Mouse (Mus musculus): ENCODE data around the gene Mthfd1l. TPM values are rescaled to one million over a fixed set of nuclear protein-coding genes. Genes with fewer than 3 reads are reported as not detected.

Mthfd1l gene
- polyA plus RNA-seq (2012; rRNA removed): 11.0 and 12.7 TPM in 2 replicates

DNA sequence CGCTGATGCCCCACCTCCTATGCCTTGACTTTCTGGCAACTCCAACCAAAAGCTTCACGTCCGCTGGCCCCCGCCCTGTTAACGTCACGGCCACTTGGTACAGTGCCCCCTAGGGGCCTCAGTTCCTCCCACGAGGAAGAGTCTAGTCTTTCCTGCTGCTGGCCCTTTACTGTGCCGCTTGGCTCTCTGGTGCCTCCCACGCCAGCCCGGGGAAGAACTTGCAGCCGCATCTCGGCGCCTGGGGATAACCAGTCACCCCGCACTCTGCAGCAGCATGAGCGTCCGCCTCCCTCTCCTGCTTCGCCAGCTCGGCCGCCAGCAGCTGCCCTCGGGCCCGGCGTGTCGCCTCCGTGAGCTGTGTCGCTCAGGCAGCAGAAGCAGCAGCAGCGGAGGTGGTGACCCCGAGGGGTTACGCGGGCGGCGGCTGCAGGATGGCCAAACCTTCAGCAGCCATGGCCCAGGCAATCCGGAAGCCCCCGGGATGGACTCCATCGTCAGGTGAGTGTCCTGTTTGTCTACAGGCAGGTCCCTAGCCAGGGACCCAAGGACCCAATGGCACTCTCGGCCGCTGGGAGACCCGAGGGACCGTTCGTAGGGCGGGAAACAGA lies at the start of gene Mthfd1l:
Mthfd1l (plus strand) TSS at position 138 of the 608 bp plus-strand sequence.
- peak; percentile 70 for DNase-seq (ENCODE audit: low spot score)

DNA sequence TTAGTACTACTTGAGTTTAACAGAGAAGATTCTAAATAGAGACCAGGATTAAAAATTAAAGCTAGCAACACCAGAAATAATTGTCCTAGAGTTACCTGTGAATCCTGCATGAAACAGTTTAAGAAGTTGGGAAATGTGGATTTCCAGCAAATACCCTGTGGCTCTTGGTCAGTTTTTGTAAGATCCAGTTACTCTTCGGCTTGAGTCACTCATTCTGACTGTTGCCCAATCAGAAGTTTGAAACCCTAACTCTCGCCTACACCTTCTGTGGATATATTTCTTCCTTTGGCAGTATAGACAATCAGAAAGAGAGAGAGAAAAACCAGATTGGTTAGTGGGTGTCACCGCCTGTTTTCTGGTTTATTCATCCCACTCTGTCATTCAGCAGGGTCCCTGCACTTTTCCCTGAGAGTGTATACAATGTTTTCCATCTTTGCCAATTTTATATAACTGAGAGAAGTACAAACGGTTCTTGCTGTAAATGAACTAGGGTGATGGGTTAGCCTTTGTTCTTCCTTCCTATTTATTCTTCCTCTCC lies 44.8 kb upstream of the Mthfd1l start:
- no peak for DNase-seq (ENCODE audit: low spot score)

DNA sequence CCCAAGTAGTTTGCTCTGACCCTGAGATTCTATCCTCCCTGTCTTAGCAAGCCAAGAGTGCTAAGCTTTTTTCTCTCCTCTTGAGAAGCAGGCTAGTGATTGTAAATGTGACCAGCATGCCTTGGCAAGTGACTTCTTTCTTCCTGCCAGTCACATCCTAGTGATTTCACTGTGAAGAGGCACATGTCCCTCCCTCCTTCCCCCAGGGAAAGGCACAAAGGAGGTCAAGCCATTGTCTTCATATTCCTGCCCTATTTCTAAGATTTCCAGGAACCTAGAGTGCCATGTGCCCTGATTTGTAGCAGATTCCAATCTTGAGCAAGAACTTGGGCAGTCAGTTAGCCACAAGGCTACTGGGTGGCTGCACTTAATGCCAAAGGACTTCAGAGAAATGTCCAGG lies 41.1 kb upstream of the Mthfd1l start:
- no peak for DNase-seq (ENCODE audit: low spot score)

DNA sequence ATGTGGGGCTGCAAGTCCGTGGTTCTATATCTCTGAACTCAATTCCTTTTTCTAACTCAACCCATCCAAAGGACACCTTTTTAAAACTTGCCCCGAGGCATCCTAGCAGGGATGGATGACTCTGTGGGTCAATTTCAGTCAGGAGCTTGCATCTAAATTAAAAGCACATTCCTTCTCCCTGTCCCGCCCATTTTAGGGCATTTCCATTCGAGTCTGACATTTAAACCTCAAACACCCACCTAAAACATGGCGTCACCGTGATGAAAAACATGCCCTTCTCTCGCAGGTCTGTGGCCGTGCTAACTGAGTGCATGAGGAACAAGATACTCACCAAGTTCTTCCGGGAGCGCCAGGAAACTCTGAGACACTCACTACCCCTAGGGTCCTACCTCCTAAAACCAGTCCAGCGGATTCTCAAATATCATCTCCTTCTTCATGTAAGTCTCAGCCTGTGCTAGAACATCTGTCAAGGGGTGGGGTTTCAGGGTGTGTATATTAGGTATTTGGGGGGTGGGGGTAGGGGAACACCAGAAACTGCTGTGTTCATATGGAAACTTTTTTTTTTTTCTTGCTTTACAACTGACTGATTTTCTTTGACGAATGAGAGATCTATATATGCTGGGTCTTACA lies 39.5 kb upstream of the Mthfd1l start:
- no peak for DNase-seq (ENCODE audit: low spot score)

DNA sequence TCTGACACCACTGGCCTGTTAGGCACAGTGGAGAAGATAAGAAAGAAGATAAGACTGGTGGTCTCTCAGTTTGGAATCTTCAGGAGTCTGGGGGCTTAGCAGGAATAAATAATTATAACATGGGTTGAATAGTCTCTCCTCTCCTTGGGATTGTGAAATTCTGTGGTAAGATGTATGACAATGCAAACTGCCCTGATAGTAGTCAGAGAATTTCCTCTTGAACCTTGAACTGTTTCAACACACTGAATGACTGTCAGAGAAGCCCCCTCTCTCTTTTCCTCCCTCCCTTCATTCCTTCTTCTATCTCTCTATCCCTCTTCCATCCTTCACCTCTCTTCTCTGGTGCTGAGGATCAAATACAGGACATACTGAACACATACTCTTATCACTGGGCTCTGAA lies 36.1 kb upstream of the Mthfd1l start:
- DNase-seq (ENCODE audit: low spot score): no peak

DNA sequence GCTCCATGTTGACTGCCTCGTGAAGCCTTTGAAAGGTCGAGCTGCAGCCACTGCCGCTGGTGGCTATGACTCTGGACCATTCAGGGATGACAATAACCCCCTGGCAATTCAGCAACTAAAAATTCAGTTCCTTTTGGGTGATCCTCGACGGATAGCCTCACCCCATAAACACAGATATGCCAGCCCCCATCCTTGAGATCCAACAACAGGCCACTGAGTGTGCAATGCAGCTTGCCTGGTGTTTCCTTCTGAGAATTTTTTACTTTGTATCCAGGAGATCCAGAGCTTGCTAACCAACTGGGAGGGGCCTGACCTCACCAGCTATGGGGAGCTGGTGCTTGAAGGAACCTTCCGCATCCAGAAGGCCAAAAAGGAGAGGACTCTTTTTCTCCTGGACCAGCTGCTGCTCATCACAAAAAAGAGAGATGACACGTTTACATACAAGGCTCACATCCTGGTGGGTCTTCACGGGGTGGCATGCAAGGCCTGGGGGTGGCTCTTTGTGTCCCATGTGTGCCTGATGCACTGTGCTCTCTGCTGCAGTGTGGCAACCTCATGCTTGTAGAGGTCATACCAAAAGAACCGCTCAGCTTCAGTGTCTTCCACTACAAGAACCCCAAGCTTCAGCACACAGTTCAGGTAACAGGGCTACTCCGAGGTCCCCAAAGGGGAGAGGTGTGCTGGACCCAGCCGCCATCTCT lies 32.9 kb upstream of the Mthfd1l start:
- no peak for DNase-seq (ENCODE audit: low spot score)

DNA sequence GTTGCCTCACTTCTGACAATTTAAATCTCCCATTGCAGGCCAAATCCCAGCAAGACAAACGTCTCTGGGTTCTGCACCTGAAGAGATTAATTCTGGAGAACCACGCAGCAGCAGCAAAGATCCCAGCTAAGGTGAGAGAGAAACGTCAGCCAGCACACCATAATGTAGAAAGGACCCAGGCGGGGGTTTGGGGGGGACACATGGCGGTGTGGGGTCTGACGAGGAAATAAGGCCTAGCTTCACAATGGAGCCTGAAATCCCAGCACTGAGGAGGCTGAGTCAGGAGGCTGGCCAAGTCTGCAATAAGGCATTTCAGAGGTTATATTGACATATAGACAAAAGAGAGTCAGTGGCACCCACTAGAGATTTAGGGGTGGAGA lies 32.3 kb upstream of the Mthfd1l start:
- no peak for DNase-seq (ENCODE audit: low spot score)

DNA sequence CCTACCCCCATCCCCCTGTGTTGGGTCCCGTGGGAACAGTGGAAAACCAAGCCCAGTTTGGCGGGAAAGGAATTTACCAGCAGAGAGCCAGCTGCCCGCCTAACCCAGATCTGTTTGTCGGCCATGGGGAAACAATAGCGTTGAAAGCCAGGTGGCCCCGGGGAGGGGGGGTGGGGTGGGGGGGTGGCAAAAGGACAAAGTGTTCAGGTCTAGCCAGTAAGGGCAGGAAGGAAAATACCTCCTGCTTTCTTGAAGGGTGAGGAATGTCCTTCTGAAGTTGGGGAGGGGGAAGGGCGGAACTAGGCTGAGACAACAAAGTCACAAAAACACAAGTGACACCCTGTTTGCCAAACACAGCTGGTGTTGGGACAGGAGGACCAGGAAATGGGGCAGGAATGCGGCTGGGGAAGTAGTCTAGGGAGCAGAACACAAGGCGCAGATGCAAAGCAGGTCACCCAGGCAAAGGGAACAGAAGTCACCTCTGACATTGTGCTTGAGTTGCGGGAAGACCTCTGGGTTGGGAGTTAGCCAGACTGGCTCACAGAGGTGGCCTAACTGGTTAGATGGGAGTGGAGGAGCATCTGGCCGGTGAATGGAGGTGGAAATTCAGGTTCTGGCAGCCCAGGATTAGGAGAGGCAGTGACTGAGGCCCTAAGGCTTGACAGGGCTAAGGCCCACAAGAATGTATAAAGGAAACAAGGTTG lies 31.7 kb upstream of the Mthfd1l start:
- DNase-seq (ENCODE audit: low spot score): peak; percentile 45

DNA sequence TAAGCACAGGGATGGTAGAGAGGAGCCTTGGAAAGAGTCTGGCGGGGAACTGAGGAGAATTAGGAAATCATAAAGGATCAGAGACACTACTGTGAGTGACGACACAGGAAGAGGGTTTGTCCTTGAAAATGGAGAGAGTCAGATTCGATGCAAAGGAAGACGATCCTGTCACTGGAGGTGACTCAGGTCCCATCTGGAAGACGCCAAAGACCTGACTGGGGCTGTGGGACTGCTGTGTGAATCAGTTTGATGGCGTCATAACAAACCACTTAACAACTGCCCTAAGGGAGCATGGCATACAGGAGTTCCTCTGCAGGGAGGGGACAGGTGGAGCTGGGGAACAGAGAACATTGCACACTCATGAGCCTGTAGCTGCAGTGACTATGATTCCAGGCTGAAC lies 30.6 kb upstream of the Mthfd1l start:
- no peak for DNase-seq (ENCODE audit: low spot score)

DNA sequence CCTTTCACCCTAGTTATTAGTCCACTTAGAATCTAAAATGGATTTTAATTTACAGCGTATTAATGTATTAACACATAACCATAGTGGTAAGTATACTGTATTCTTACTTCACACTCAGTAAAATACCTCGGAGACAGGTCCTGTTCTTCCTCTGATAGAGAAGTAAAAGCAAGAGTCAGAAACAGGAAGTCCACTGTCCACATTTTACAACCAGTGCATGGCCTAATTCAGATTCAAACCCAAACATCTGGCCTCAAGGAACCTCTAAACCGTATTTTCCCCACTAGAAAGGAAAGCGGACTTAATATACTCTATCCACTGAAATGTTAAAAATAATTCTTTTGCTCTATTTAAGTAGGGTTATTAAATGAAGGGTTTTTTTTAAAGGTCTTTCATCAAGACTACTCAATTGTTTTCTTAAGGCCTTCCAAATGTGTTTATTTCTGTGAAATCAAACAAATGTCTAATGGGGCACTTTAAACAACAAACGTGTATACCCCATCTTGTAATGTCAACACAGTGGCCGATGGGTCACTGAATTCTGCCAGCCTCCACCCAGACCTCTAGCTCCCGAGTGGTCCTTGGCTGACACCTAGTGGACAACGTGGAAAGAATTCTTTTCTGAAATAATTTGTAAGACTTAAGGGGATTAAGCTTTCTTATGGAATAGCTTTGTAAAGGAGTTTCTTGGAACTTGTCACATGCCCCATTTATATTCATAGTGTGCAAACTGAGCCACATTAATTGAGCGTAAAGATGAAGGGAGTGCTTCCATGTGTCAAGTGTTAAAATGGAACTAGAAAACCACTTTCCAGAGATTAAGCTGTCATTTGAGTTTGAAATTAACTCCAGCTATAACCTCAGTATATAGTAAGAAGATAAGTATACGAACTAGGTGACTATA lies 29.2 kb upstream of the Mthfd1l start:
- DNase-seq (ENCODE audit: low spot score): no peak

DNA sequence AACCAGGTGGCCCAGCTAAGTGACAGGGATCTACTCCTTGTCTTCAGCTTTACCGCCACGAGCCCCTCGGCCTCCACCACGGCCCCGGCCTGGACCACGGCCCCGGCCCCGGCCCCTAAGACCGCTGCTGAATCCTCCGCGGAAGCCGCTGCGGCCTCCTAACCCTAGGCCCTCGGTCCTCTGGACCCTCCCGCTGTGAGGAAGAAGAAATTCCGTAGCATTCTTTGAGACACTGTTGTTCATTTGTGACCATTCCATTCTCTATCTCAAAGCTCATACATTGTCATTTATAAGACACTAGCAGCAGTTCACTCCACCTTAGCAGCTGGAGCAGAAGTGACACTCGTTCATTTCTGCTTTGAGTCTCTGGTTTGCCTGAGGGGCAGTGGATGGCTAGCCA lies 26.0 kb upstream of the Mthfd1l start:
- DNase-seq (ENCODE audit: low spot score): no peak

DNA sequence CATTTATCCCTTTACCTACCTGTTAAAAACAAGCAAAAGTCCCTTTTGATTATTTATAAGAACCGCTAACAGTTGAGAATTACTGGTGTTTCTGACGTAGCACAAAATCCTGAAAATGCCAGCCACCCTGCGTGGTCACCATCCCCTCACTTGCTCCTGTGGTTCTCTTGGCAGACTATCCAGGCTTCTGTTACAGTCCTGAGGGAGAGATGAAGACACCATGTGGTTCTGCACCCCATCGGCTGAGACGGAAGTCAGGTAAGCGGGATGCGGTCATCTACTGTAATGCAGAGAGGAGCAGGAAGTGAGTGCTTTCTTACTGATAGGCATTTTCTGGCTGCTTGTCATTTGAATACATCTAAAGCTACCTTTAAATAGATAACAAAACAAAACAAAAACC lies 25.6 kb upstream of the Mthfd1l start:
- no peak for DNase-seq (ENCODE audit: low spot score)

DNA sequence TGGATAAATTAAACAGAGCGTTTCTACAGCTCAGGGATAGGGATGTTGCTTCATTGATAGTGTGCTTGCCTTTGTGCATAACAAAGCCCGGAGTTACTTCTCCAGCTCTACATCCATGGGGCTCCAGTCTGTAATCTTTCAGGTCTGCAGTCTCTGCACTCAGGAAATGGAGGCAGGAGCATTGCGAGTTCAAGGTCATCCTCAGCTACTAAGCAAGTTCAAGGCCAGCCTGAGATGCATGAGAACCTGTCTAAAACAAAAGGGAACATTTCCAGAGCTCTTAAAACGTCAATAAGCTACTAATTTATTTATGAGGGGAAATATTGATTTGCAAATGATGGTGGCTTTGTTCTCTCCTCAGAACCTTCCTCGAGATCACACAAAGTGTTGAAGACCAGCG lies 23.6 kb upstream of the Mthfd1l start:
- DNase-seq (ENCODE audit: low spot score): no peak

DNA sequence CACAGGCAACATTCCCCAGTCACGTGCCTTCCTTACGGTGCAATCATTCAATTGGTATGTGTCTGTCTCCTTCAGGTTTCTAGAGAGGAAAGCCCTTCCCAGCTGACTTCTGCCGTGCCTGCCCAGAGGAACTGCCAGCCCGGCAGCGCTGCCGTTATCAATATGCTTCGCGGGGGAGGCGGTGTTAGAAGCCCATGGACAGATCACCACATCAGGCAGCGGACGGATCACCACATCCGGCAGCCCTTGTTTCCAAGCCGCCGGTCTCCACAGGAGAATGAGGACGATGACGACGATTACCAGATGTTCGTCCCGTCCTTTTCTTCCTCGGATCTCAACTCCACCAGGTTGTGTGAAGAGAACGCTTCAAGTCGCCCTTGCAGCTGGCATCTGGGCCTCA lies 16.4 kb upstream of the Mthfd1l start:
- DNase-seq (ENCODE audit: low spot score): no peak

DNA sequence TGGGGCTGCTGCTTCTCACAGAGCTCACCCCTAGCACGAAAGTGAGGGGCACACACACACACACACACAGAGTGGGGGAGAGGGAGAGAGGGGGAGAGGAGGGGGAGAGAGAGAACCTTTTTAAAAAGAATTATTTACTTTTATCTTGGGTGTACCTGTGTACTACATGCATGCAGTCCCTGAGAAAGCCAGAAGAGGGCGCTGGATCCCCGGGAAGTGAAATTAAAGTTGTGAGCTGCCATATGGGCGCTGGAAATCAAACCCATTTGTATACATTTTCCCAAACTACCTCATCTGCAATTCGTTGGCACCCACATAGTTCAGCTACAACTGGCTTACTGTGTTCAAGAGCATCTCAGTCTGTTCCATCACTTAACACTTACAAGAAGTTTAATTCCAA lies 14.3 kb upstream of the Mthfd1l start:
- DNase-seq (ENCODE audit: low spot score): no peak

DNA sequence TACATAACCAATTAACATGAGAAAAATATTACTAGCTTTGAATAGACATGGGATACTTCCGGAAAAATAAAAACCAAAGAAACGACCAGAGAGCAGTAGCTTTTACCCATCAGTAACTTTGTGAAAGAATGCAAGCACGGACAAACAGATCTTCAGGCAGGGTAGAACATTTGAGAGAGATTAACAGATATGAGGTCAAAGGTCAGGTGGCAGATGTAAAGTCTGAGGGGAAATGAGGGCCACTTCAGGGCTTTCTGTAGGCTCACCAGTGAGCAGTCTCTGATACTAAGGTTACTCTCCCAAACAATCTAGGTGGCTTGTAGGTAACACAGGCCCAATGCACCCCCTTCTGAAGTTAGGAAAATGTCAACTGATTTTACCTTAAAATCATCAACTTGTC lies 3.9 kb upstream of the Mthfd1l start:
- no peak for DNase-seq (ENCODE audit: low spot score)

DNA sequence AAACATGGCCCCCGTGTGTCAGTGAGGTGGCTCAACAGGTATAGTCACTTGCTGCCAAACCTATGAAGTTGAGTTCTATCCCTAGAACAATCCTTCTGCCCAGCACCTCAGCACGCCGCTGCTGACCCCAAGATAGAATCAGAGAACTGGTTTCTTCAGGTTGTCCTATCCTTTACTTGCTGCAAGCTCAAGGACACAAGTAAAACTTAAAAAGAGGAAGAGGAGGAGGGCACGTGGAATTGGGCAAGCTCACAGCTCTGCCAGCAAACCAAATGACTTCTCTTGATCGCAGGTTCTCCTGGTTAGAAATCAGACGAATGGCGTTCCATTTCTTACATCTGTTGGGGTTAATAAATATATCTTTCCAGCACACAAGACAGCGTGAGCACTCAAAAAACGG lies 681 bp upstream of the Mthfd1l start:
- no peak for DNase-seq (ENCODE audit: low spot score)

DNA sequence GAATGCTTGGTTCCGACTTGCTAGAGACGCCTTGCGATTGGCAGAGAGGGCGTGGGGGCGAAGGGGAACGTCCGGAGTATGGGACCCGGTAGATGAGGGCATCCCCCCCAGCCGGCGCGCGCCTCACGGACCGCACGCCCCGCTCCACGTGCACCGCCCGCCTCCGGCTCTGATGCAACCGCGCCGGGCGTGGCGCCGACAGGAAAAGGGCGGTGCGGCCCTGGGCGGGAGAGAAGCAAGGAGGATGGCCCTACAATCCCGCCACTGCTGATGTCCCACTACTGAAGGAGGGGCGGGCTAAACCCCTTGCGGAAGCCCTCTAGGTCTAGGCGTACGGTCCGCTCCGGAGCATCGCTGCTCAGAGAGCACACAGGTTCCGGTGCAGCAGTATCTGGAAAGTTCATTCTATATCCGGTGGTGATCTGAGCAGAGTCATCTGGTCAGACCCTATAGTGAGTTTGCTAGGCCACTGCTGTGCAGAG lies 712 bp downstream of the Mthfd1l start:
- peak; percentile 82 for DNase-seq (ENCODE audit: low spot score)

DNA sequence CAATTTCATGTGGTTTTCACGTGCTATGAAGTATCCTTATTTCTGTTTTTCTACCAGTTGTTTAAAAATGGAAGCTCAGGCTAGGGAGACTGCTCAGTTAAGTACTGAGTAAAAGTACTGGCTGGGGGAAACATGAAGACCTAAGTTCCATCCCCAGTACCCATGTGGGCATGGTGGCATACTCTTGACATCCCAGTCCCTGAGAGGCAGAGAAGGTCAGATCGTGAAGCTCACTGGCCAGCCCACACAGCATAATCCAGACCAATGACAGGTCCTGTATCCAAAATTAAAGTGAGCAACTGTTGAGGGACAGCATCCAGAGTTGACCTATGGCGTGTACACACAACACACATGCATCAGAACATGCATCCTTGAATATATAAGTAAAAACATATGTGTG lies 1.5 kb downstream of the Mthfd1l start:
- DNase-seq (ENCODE audit: low spot score): no peak

DNA sequence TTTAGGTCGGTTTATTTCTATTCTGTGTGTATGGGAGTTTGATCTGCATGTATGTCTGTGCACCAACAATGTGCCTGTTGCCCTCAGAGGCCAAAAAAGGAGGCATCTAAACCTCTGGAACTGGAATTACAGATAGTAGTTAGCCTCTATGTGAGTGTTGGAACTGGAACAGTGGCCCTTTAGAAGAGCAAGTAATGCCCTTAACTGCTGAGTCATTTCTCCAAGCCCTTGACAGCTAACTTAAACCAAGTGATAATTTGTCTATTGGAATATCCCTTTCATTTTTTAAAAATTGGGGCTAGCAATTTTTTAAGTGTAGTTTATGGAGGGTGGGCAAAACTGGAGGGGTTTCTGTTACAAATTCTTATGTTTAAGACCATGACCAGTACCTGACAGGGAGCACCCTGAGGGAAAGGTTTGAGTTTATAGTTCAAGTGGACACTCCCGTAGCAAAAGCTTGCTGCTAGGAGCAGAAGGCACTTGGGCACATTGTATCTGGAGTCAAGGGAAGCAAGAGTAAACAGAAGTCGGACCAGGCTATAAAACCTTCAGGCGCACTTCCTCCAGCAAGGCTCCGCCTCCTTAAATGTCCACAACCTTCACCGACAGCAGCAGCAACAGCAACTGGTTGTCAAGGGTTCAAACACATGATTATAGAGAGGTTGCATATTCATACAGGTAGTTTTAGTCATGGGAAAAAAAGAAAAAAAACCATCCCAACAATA lies 3.1 kb downstream of the Mthfd1l start:
- no peak for DNase-seq (ENCODE audit: low spot score)

DNA sequence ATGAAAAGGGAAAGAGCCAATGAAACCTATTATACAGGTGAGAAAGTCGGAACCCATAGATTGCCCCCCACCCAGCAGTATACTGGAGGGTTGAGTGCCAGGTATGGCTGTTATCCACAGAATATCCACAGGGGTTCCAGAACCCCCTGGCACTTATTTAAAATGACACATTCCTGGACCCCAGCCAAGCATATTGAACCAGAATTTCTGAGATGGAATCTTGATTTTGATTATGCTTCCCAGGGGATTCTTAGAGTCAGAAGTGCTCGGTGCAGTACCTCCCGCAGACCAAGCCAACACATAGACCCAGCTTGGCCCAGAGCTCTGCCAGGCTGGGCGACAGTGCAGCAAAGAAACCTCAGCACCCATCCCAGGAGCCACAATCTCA lies 3.7 kb downstream of the Mthfd1l start:
- DNase-seq (ENCODE audit: low spot score): no peak

Measured in urinary bladder, adult 2 months (tissue).